Mouse (Mus musculus): Measurements from ENCODE around the gene Zic5. TPM values are rescaled to one million over a fixed set of nuclear protein-coding genes. Genes with fewer than 3 reads are reported as not detected.
A peak's percentile ranks its signal among the peaks of the same experiment; 100 is the strongest.

The Zic5 gene
- total and polyA plus RNA-seq, 2 experiments from 2014 or later, result 8.8 to 24.8 TPM

GRCm38 (mm10) chr14:122471449-122472085 is 6.1 kb upstream of the Zic5 start:
- Histone ChIP-seq H3K36me3 (ENCODE audit: insufficient read depth, low read length) (no peaks in the 10 kb centered on the region), H3K9me3 (ENCODE audit: low read length) (no peaks in the 10 kb centered on the region), H3K4me1 (ENCODE audit: insufficient read depth, low read length) (no peaks in the 10 kb centered on the region), H3K9ac (replicated peaks; ENCODE audit: low read length, poor library complexity, severe bottlenecking) (no peak overlapping the region), H3K4me2 (ENCODE audit: low read depth, low read length, poor library complexity, severe bottlenecking) (peak overlapping the region; percentile 16; the same call in 1 of the 2 replicates), H3K27me3 (ENCODE audit: insufficient read depth, low read length) (peaks cover 28% of the 10 kb centered on the region), H3K27ac (ENCODE audit: low read depth, low read length) (peak overlapping the region; percentile 38; the same call in 1 of the 2 replicates), H3K4me3 (ENCODE audit: low read depth, low read length) (no peak overlapping the region)
- no peak for TF ChIP-seq CTCF (IDR thresholded peaks at IDR 0.05)
- peak; percentile 15 for DNase-seq (ENCODE audit: low spot score)
- no peak for ATAC-seq (ENCODE audit: low FRiP score)
- 9% methylated on average over 31 of the region's 31 CpGs for WGBS

GRCm38 (mm10) chr14:122468971-122469755 is 3.7 kb upstream of the Zic5 start:
- no peak for ATAC-seq (ENCODE audit: low FRiP score)

GRCm38 (mm10) chr14:122467926-122468841 is 2.7 kb upstream of the Zic5 start:
- H3K27me3 ChIP-seq (ENCODE audit: insufficient read depth, low read length), result peaks cover 38% of the 10 kb centered on the region
- H3K27ac ChIP-seq (ENCODE audit: low read depth, low read length), result peak overlapping the region; percentile 18; the same call in 1 of the 2 replicates
- H3K36me3 ChIP-seq (ENCODE audit: insufficient read depth, low read length), result no peaks in the 10 kb centered on the region
- no peak for TF ChIP-seq CTCF (IDR thresholded peaks at IDR 0.05)
- WGBS, result 23% methylated on average over 23 of the region's 23 CpGs
- peaks cover 5% of the 10 kb centered on the region; the same call in 1 of the 2 replicates for H3K4me1 ChIP-seq (ENCODE audit: insufficient read depth, low read length)
- H3K9ac ChIP-seq (replicated peaks; ENCODE audit: low read length, poor library complexity, severe bottlenecking), result no peak overlapping the region
- H3K4me3 ChIP-seq (ENCODE audit: low read depth, low read length), result no peak overlapping the region
- H3K9me3 ChIP-seq (ENCODE audit: low read length), result no peaks in the 10 kb centered on the region
- ATAC-seq (ENCODE audit: low FRiP score) (no peak), DNase-seq (ENCODE audit: low spot score) (no peak)
- H3K4me2 ChIP-seq (ENCODE audit: low read depth, low read length, poor library complexity, severe bottlenecking), result peak overlapping the region; percentile 18

More at GRCm38 (mm10) chr14:122468971-122469755, 3.7 kb upstream of the Zic5 start:
- Histone ChIP-seq H3K4me2 (ENCODE audit: low read depth, low read length, poor library complexity, severe bottlenecking) (peak overlapping the region; percentile 2), H3K4me1 (ENCODE audit: insufficient read depth, low read length) (peaks cover 3% of the 10 kb centered on the region; the same call in 1 of the 2 replicates), H3K36me3 (ENCODE audit: insufficient read depth, low read length) (no peaks in the 10 kb centered on the region), H3K27me3 (ENCODE audit: insufficient read depth, low read length) (peaks cover 32% of the 10 kb centered on the region), H3K4me3 (ENCODE audit: low read depth, low read length) (no peak overlapping the region), H3K27ac (ENCODE audit: low read depth, low read length) (no peak overlapping the region), H3K9me3 (ENCODE audit: low read length) (no peaks in the 10 kb centered on the region), H3K9ac (replicated peaks; ENCODE audit: low read length, poor library complexity, severe bottlenecking) (no peak overlapping the region)
- WGBS, result 14% methylated on average over 28 of the region's 28 CpGs
- no peak for TF ChIP-seq CTCF (IDR thresholded peaks at IDR 0.05)
- peak; percentile 13 for DNase-seq (ENCODE audit: low spot score)

GRCm38 (mm10) chr14:122466756-122467362 is 1.4 kb upstream of the Zic5 start:
- Histone ChIP-seq H3K9ac (replicated peaks; ENCODE audit: low read length, poor library complexity, severe bottlenecking) (no peak overlapping the region), H3K4me3 (ENCODE audit: low read depth, low read length) (no peak overlapping the region), H3K36me3 (ENCODE audit: insufficient read depth, low read length) (no peaks in the 10 kb centered on the region), H3K27ac (ENCODE audit: low read depth, low read length) (no peak overlapping the region), H3K4me2 (ENCODE audit: low read depth, low read length, poor library complexity, severe bottlenecking) (no peak overlapping the region), H3K27me3 (ENCODE audit: insufficient read depth, low read length) (peaks cover 49% of the 10 kb centered on the region), H3K4me1 (ENCODE audit: insufficient read depth, low read length) (peaks cover 5% of the 10 kb centered on the region; the same call in 1 of the 2 replicates), H3K9me3 (ENCODE audit: low read length) (no peaks in the 10 kb centered on the region)
- WGBS, result 40% methylated on average over 7 of the region's 7 CpGs
- no peak for TF ChIP-seq CTCF (IDR thresholded peaks at IDR 0.05)
- DNase-seq (ENCODE audit: low spot score) (no peak), ATAC-seq (ENCODE audit: low FRiP score) (no peak)

GRCm38 (mm10) chr14:122465931-122466490 is 534 bp upstream of the Zic5 start:
- Histone ChIP-seq H3K4me2 (ENCODE audit: low read depth, low read length, poor library complexity, severe bottlenecking) (peak overlapping the region; percentile 58), H3K27me3 (ENCODE audit: insufficient read depth, low read length) (peaks cover 46% of the 10 kb centered on the region), H3K9me3 (ENCODE audit: low read length) (no peaks in the 10 kb centered on the region), H3K9ac (replicated peaks; ENCODE audit: low read length, poor library complexity, severe bottlenecking) (no peak overlapping the region), H3K4me1 (ENCODE audit: insufficient read depth, low read length) (peaks cover 5% of the 10 kb centered on the region; the same call in 1 of the 2 replicates), H3K4me3 (ENCODE audit: low read depth, low read length) (peak overlapping the region; percentile 46), H3K27ac (ENCODE audit: low read depth, low read length) (no peak overlapping the region), H3K36me3 (ENCODE audit: insufficient read depth, low read length) (no peaks in the 10 kb centered on the region)
- DNase-seq (ENCODE audit: low spot score), result no peak
- WGBS, result 30% methylated on average over 13 of the region's 13 CpGs
- no peak for TF ChIP-seq CTCF (IDR thresholded peaks at IDR 0.05)
- ATAC-seq (ENCODE audit: low FRiP score), result no peak

Data from midbrain, postnatal 0 days (tissue).